Mouse (Mus musculus) liver, adult 2 months (tissue): ENCODE results near the gene Med12. TPM values are rescaled to one million over a fixed set of nuclear protein-coding genes. Genes with fewer than 3 reads are reported as not detected.

Experiments
- DNase-seq: peaks from one replicate; pipeline ENCODE4 v3.0.0-alpha.2; 2011; ENCODE audit warnings: low read depth, low spot score; ENCODE audit errors: extremely low read depth
- H3K27ac ChIP-seq: fragments of 200-500 bp; replicated peaks from 2 replicates; pipeline ENCODE4 v1.5.1; 2012; ENCODE audit warnings: low read depth, mild to moderate bottlenecking, control low read depth, inconsistent platforms, low read length; ENCODE audit not compliant: insufficient read depth
- H3K27me3 ChIP-seq: fragments of 200-500 bp; 2 replicates; pipeline ENCODE4 v1.6.1; 2012; ENCODE audit warnings: mild to moderate bottlenecking, moderate library complexity, low read length, inconsistent platforms; ENCODE audit not compliant: control insufficient read depth, insufficient read depth
- H3K36me3 ChIP-seq: fragments of 200-500 bp; 2 replicates; pipeline ENCODE4 v1.6.1; 2012; ENCODE audit warnings: low read length, inconsistent platforms; ENCODE audit not compliant: control insufficient read depth, insufficient read depth
- H3K4me1 ChIP-seq: fragments of 200-500 bp; 2 replicates; pipeline ENCODE4 v1.6.1; 2011; ENCODE audit warnings: low read length; ENCODE audit not compliant: control insufficient read depth, insufficient read depth
- H3K4me3 ChIP-seq: fragments of 200-500 bp; 2 replicates; pipeline ENCODE4 v1.5.1; 2011; ENCODE audit warnings: low read depth, mild to moderate bottlenecking, control low read depth, low read length, moderate library complexity; ENCODE audit not compliant: insufficient read depth
- H3K79me2 ChIP-seq: fragments of 200-500 bp; 2 replicates; pipeline ENCODE4 v1.6.1; 2012; ENCODE audit warnings: inconsistent platforms, mild to moderate bottlenecking, low read length, moderate library complexity; ENCODE audit not compliant: control insufficient read depth, insufficient read depth
- H3K9ac ChIP-seq: fragments of 200-500 bp; 2 replicates; pipeline ENCODE4 v1.6.1; 2012; ENCODE audit warnings: low read depth, mild to moderate bottlenecking, control low read depth, inconsistent platforms, low read length
- CTCF ChIP-seq: fragments of 200-500 bp; IDR thresholded peaks from 2 replicates; pipeline ENCODE4 v1.5.1; 2011; ENCODE audit warnings: low read depth, low read length, control low read depth
- POLR2A ChIP-seq: fragments of 200-500 bp; IDR thresholded peaks from 2 replicates; pipeline ENCODE4 v1.6.1; 2011; ENCODE audit warnings: low read length, control low read depth; ENCODE audit not compliant: insufficient read depth; ENCODE audit errors: extremely low read depth
- WGBS: fragments of 180-500 bp; shearing (Covaris S2); methylation state at CpG from one replicate; pipeline ENCODE4 v1.1.7; 2018; 5-methylcytosine and 5-hydroxymethylcytosine counted together
- polyA plus RNA-seq: library from polyadenylated mRNA; depleted of rRNA; stranded (reverse); fragments of >200 nt; gene quantifications from 2 replicates; pipeline ENCODE4 v1.2.3, GENCODE M21; 2012
- total RNA-seq: library from RNA; depleted of rRNA; stranded (reverse); fragments of >200 nt; gene quantifications from 2 replicates; pipeline ENCODE4 v1.2.3, GENCODE M21; 2014

The Med12 gene
- total and polyA plus RNA-seq, 2 experiments, result 8.1 to 59.4 TPM

DNA sequence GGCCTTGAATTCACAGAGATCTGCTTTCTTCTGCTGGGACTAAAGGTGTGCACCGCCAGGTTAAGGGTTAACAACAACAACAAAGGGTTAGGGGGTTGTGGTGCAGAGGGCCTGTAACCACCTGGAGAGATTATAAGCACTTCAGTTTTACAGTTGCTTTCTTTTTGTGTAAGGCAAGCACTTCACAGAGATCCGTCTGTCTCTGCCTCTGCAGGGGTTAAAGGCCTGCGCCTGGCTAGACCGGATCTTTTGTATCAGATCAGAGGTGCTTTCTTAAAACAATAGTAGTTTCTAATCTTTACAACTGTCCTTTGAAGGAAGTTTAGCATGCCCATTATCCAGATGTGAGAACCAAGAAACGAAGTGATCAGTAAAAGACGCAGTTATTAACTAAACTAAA lies 420 bp upstream of the Med12 start:
- no peak for DNase-seq
- Histone ChIP-seq H3K4me1 (peaks cover 7% of the 10 kb centered on the region), H3K36me3 (peaks cover 5% of the 10 kb centered on the region; the same call in 1 of the 2 replicates), H3K27me3 (no peaks in the 10 kb centered on the region), H3K79me2 (no peaks in the 10 kb centered on the region), H3K27ac (no peak overlapping the region), H3K9ac (no peak overlapping the region; the same call in 1 of the 2 replicates), H3K4me3 (peak overlapping the region; percentile 44; the same call in 1 of the 2 replicates)
- 32% methylated on average over 6 of the region's 6 CpGs for WGBS
- TF ChIP-seq CTCF, result no peak
- no peak for TF ChIP-seq POLR2A

DNA sequence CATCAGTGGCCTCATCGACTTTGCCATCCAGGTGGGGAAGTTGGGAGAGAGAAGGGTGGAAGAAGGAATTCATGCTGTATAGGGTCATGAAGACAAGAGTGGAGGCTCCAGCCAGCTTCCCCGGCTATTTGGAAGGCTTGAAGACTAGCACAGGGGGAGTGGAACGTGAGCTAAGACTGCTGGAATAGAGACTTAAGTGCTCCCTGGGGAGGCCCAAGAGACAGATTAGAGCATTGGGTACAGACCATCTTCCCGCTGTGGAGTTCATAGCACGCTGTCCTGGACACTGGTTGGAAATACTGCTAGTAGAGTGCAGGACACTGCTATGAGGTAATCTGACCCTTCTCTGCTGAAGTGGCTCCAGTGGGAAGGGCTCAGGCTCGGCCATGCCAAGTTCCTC lies 9.0 kb downstream of the Med12 start:
- no peaks in the 10 kb centered on the region for H3K4me1 ChIP-seq
- no peak overlapping the region for H3K9ac ChIP-seq
- H3K79me2 ChIP-seq, result no peaks in the 10 kb centered on the region
- no peaks in the 10 kb centered on the region for H3K27me3 ChIP-seq
- DNase-seq, result no peak
- TF ChIP-seq CTCF (no peak), POLR2A (no peak)
- WGBS, result 97% methylated on average over 6 of the region's 6 CpGs
- H3K36me3 ChIP-seq, result peaks cover 17% of the 10 kb centered on the region; the same call in 1 of the 2 replicates
- no peak overlapping the region for H3K27ac ChIP-seq
- no peak overlapping the region for H3K4me3 ChIP-seq

DNA sequence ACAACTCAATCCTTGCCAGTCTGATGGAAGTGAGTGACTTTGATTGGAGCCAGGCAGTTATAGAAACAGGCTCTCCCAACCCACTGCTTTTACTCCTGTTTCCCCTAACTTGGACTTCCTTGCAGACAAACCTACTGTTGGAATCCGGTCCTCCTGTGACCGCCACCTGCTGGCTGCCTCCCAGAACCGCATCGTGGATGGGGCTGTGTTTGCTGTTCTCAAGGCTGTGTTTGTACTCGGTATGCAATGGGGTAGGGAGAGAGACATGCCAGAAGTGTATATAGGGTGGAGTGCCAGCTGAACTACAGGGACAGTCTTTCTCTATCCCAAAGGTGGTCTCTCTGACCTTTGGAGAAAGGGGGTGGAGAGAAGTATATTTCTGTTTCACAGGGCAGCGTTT lies 11.7 kb downstream of the Med12 start:
- no peaks in the 10 kb centered on the region for H3K4me1 ChIP-seq
- H3K27me3 ChIP-seq, result no peaks in the 10 kb centered on the region
- WGBS, result 24% methylated on average over 6 of the region's 6 CpGs
- DNase-seq, result no peak
- H3K79me2 ChIP-seq, result no peaks in the 10 kb centered on the region
- TF ChIP-seq POLR2A (no peak), CTCF (peak; percentile 79)
- H3K36me3 ChIP-seq, result peaks cover 17% of the 10 kb centered on the region; the same call in 1 of the 2 replicates
- H3K27ac ChIP-seq, result no peak overlapping the region
- H3K9ac ChIP-seq, result no peak overlapping the region
- no peak overlapping the region for H3K4me3 ChIP-seq

DNA sequence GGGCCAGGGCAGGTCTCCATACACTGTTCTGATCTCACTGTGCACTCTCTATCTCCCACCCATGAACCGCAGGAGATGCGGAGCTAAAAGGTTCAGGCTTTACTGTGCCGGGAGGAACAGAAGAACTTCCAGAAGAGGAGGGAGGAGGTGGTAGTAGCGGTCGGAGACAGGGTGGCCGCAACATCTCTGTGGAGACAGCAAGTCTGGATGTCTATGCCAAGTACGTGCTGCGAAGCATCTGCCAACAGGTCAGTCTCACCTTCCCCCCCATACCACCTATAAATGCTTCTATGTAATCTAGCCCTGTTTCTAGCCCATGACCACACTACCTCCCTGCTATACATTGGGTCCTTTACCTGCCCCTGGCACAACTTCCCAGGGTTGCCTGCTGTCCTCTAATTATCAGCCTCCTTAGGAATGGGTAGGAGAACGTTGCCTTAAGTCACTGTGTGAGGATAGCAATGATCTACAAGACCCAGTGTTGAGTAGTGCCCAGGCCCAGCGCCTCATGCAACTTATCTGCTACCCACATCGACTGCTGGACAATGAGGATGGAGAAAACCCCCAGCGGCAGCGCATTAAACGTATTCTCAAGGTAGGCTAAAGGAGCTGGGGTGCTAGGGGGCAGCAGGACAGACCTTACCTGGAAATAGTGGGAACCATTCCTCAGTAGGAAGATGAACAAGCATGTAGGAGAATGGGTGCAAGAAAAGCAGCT lies 12.3 kb downstream of the Med12 start:
- Histone ChIP-seq H3K9ac (no peak overlapping the region), H3K36me3 (peaks cover 15% of the 10 kb centered on the region; the same call in 1 of the 2 replicates), H3K4me1 (no peaks in the 10 kb centered on the region), H3K4me3 (no peak overlapping the region), H3K27ac (no peak overlapping the region), H3K79me2 (no peaks in the 10 kb centered on the region), H3K27me3 (no peaks in the 10 kb centered on the region)
- WGBS, result 98% methylated on average over 14 of the region's 14 CpGs
- no peak for DNase-seq
- TF ChIP-seq CTCF, result no peak
- no peak for TF ChIP-seq POLR2A

DNA sequence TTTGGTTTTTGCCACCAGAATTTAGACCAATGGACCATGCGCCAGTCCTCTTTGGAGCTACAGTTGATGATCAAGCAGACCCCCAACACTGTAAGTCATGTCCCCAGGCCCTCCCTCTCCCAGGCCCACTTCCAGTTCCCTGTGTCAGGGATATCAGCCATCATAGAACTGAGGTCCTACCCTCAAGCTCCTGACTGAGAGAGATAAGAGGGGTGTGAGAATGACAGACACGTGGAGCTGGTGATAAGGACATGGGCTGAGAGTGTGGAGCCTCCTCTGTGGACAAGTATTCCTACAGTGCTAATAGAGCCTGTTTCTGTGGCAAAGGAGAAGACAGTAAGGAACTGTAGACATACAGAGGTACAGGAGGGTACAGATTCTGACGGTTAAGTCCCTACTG lies 13.7 kb downstream of the Med12 start:
- no peaks in the 10 kb centered on the region for H3K27me3 ChIP-seq
- H3K79me2 ChIP-seq, result no peaks in the 10 kb centered on the region
- 87% methylated on average over 3 of the region's 3 CpGs for WGBS
- no peak for DNase-seq
- H3K27ac ChIP-seq, result no peak overlapping the region
- no peak overlapping the region for H3K9ac ChIP-seq
- no peaks in the 10 kb centered on the region for H3K4me1 ChIP-seq
- no peak overlapping the region for H3K4me3 ChIP-seq
- H3K36me3 ChIP-seq, result peaks cover 17% of the 10 kb centered on the region; the same call in 1 of the 2 replicates
- TF ChIP-seq POLR2A, result no peak
- no peak for TF ChIP-seq CTCF

DNA sequence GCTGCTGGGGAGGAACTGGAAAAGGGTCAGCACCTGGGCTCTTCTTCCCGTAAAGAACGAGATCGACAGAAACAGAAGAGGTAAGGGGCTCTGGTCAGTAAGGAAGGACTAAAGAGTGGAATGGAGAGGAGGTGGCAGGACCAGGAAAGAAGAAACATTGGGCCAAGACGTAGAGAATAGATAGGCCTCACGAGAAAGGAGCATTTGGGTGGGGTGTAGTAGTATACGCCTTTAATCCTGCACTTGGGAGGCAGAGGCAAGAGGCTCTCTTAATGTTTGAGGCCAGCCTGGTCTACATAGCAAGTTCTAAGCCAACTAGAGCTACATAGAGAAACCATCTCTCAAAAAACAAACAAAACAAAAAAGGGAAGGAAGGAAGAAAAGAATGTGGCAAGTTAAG lies 14.6 kb downstream of the Med12 start:
- Histone ChIP-seq H3K79me2 (no peaks in the 10 kb centered on the region), H3K36me3 (peaks cover 23% of the 10 kb centered on the region; the same call in 1 of the 2 replicates), H3K27me3 (no peaks in the 10 kb centered on the region), H3K27ac (no peak overlapping the region), H3K4me1 (no peaks in the 10 kb centered on the region), H3K4me3 (no peak overlapping the region), H3K9ac (no peak overlapping the region)
- WGBS, result 95% methylated on average over 6 of the region's 6 CpGs
- TF ChIP-seq CTCF (no peak), POLR2A (no peak)
- no peak for DNase-seq
